Mouse (Mus musculus) layer of hippocampus, postnatal 10 days (tissue): ENCODE results near the gene Plcz1. TPM values are rescaled to one million over a fixed set of nuclear protein-coding genes. Genes with fewer than 3 reads are reported as not detected.

ENCODE experiments used
- DNase-seq, 2 experiments: peaks; one replicate each; pipeline ENCODE4 v3.0.0; 2021; ENCODE audit warnings: low spot score in 2 of 2
- total RNA-seq, 2 experiments: library from RNA; stranded (reverse); gene quantifications; 2 replicates each; pipeline ENCODE4 v1.2.3; 2021

Plcz1 gene
- total RNA-seq, 2 experiments from 2014 or later: 0.89 to 1.1 TPM

- no peak for DNase-seq
Observed at GRCm38 (mm10) chr6:139953596-139953995, 87.7 kb downstream of the Plcz1 start.

- no peak for DNase-seq
Observed at GRCm38 (mm10) chr6:139947106-139947879, 94.0 kb downstream of the Plcz1 start.

Other genes starting within 250 kb of the Plcz1 start
- not detected for gene Capza3, start 205 bp downstream of the Plcz1 start, total RNA-seq